In genomic region chr11:97448611-97449394, GRCm38 (mm10) we compare ENCODE assay signal across 9 mouse cellular contexts. TPM values are rescaled to one million over a fixed set of nuclear protein-coding genes. Genes with fewer than 3 reads are reported as not detected.
DNase-seq lines count a peak whose midpoint lies in the region; ATAC-seq and TF ChIP-seq lines count a peak whose summit lies in the region.
"Had no signal": no experiment of that assay in that cellular context is flagged by ENCODE, and none has a peak within 500 bp of the region (broad histone marks: within the 10 kb centered on the region; RNA-seq: fewer than 3 reads in every experiment).

No protein-coding gene starts in this region.

- DNase-seq in ovary, postnatal 36 days (ENCODE audit: low spot score), result peak; percentile 47
- no peak for DNase-seq in ovary, adult 18-20 months (ENCODE audit: low spot score)
- no peak for DNase-seq in stomach, postnatal 0 days (ENCODE audit: low spot score)
- DNase-seq in gastrocnemius, postnatal 25 days, result no peak
- DNase-seq in kidney, postnatal 25 days, result no peak

- peak overlapping the region; percentile 90 for H3K4me2 ChIP-seq in liver, embryonic 12.5 days
- no peak overlapping the region for H3K4me2 ChIP-seq in stomach, postnatal 0 days (replicated peaks; ENCODE audit: low read depth)

- H3K27me3 ChIP-seq in erythroblast, embryonic 14.5 days (ENCODE audit: control insufficient read depth), result no peaks in the 10 kb centered on the region
- H3K27me3 ChIP-seq in liver, embryonic 12.5 days (replicated peaks), result no peaks in the 10 kb centered on the region
- H3K27me3 ChIP-seq in stomach, postnatal 0 days (ENCODE audit: control insufficient read depth, insufficient read depth, low read length), result no peaks in the 10 kb centered on the region
- H3K27me3 ChIP-seq: limb, embryonic 12.5 days had no signal

- peaks cover 99% of the 10 kb centered on the region for H3K4me1 ChIP-seq in erythroblast, embryonic 14.5 days (ENCODE audit: control insufficient read depth)
- peaks cover 97% of the 10 kb centered on the region for H3K4me1 ChIP-seq in liver, embryonic 12.5 days
- H3K4me1 ChIP-seq in stomach, postnatal 0 days (replicated peaks; ENCODE audit: control insufficient read depth, insufficient read depth), result peaks cover 6% of the 10 kb centered on the region; the same call in 1 of the 2 replicates

- no peak for TF ChIP-seq EP300 in stomach, postnatal 0 days (optimal IDR thresholded peaks at IDR 0.05)

- H3K4me3 ChIP-seq in erythroblast, embryonic 14.5 days (replicated peaks), result peak overlapping the region; percentile 12
- H3K4me3 ChIP-seq in liver, embryonic 12.5 days, result no peak overlapping the region
- H3K4me3 ChIP-seq in stomach, postnatal 0 days (ENCODE audit: low read depth, low read length), result no peak overlapping the region

- H3K36me3 ChIP-seq in erythroblast, embryonic 14.5 days (ENCODE audit: control insufficient read depth), result peaks cover 100% of the 10 kb centered on the region
- H3K36me3 ChIP-seq in liver, embryonic 12.5 days, result peaks cover 100% of the 10 kb centered on the region
- H3K36me3 ChIP-seq in stomach, postnatal 0 days (ENCODE audit: control insufficient read depth, insufficient read depth, low read length), result peaks cover 33% of the 10 kb centered on the region

- no peak for ATAC-seq in erythroblast, adult 5-6 weeks (replicated peaks; ENCODE audit: low FRiP score, poor library complexity, severe bottlenecking)
- ATAC-seq in liver, embryonic 12.5 days, result no peak
- ATAC-seq in stomach, postnatal 0 days (ENCODE audit: low FRiP score, low TSS enrichment), result no peak

- peak overlapping the region; percentile 99 for H3K27ac ChIP-seq in liver, embryonic 12.5 days
- peak overlapping the region; percentile 89 for H3K27ac ChIP-seq in stomach, postnatal 0 days (replicated peaks)

- WGBS in liver, embryonic 12.5 days (ENCODE audit: insufficient replicate concordance), result 86% methylated on average over 11 of the region's 11 CpGs
- 76% methylated on average over 11 of the region's 11 CpGs for WGBS in stomach, postnatal 0 days

- TF ChIP-seq CTCF in stomach, postnatal 0 days (IDR thresholded peaks at IDR 0.05; ENCODE audit: low read depth), result no peak

- H3K9ac ChIP-seq in liver, embryonic 12.5 days, result 0 out of 2 replicates have a peak overlapping the region, but pooled peaks have one; percentile 54
- no peak overlapping the region for H3K9ac ChIP-seq in stomach, postnatal 0 days (ENCODE audit: low read length)

- H3K9me3 ChIP-seq in erythroblast, embryonic 14.5 days (ENCODE audit: control insufficient read depth, low read length), result no peaks in the 10 kb centered on the region
- no peaks in the 10 kb centered on the region for H3K9me3 ChIP-seq in liver, embryonic 12.5 days (replicated peaks)
- no peaks in the 10 kb centered on the region for H3K9me3 ChIP-seq in stomach, postnatal 0 days (ENCODE audit: control insufficient read depth, low read length)
- H3K9me3 ChIP-seq: limb, embryonic 12.5 days had no signal

RNA-seq across cellular contexts. Expression of gene Arhgap23, which starts 33.5 kb away (rescaled TPM):
- 28.7 and 30.6 TPM in 2 replicates for polyA plus RNA-seq in erythroblast, embryonic 14.5 days (2012)
- total RNA-seq in erythroblast, adult 5-6 weeks (2015; ENCODE audit: low replicate concordance), result 21.3 and 21.9 TPM in 2 replicates
- 25.6 and 30.2 TPM in 2 replicates for total RNA-seq in erythroblast, adult 5-6 weeks (2017; ENCODE audit: low replicate concordance)
- polyA plus RNA-seq in liver, embryonic 12.5 days (2016; fragmentation: Nextera tagmentation; extraction: Ambion mirVana), result 17.3 and 19.7 TPM in 2 replicates
- polyA plus RNA-seq in stomach, postnatal 0 days (2015; fragmentation: Nextera tagmentation; extraction: Ambion mirVana), result 4.3 and 4.6 TPM in 2 replicates
- total RNA-seq in gastrocnemius, postnatal 25 days (2021), result 1 to 10 TPM; 6.5 to 7.1 TPM

RNA-seq across cellular contexts. Expression of gene 4933428G20Rik, which starts 51.3 kb away (rescaled TPM):
- polyA plus RNA-seq in erythroblast, embryonic 14.5 days (2012), result not detected in 2 replicates
- not detected in 2 replicates for total RNA-seq in erythroblast, adult 5-6 weeks (2015; ENCODE audit: low replicate concordance)
- not detected in 2 replicates for total RNA-seq in erythroblast, adult 5-6 weeks (2017; ENCODE audit: low replicate concordance)
- polyA plus RNA-seq in liver, embryonic 12.5 days (2016; fragmentation: Nextera tagmentation; extraction: Ambion mirVana), result 1.3 and 1.4 TPM in 2 replicates
- 0.16 and 0.25 TPM in 2 replicates for polyA plus RNA-seq in stomach, postnatal 0 days (2015; fragmentation: Nextera tagmentation; extraction: Ambion mirVana)
- not detected for total RNA-seq in gastrocnemius, postnatal 25 days (2021)
